Mouse (Mus musculus): ENCODE data around the gene Olfr836.
"Not testable (repeated sequence)": the region's sequence is repeated elsewhere in the genome, so short reads cannot be mapped to it uniquely, and the experiment has no call there.

The Olfr836 gene

DNA sequence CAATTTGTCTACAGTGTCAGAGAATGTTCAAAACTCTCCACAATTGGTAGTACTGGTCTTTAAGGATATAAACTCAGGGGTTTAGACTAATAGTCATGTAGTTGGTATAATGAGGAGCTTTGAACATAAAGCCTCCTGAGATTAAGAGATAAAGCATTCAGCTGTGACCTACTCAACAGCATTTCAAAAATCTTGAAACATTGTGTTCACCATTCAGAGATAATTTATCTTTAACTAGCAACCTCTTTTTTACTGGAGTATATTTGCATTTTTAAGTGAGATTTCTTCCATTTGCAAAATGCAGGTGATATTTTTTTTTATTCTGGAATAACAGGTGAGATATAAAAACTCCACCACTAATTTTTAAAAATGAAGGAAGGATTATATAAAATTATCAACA lies at the start of gene Olfr836:
Gene Olfr836 (plus strand): TSS at position 301 of the 400 bp plus-strand sequence.
- DNase-seq = no peak

DNA sequence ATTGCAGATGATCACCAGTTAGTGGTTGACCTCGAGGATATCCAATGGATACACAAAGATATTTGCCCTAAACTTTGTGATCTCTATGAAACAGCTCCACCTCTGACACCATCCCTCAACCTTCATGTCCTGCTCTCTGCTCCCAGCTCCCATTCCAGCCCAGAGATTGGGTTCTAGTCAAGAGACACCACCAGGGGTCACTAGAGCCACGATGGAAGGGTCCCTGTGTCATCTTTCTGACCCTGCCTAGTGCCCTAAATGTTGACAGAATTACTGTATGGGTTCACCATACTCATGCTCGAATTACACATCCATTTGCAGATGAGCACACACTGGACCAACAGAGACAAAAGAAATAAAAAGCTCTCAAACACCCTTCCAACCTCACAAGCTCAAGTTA lies 35.2 kb upstream of the Olfr836 start:
- DNase-seq = no peak

DNA sequence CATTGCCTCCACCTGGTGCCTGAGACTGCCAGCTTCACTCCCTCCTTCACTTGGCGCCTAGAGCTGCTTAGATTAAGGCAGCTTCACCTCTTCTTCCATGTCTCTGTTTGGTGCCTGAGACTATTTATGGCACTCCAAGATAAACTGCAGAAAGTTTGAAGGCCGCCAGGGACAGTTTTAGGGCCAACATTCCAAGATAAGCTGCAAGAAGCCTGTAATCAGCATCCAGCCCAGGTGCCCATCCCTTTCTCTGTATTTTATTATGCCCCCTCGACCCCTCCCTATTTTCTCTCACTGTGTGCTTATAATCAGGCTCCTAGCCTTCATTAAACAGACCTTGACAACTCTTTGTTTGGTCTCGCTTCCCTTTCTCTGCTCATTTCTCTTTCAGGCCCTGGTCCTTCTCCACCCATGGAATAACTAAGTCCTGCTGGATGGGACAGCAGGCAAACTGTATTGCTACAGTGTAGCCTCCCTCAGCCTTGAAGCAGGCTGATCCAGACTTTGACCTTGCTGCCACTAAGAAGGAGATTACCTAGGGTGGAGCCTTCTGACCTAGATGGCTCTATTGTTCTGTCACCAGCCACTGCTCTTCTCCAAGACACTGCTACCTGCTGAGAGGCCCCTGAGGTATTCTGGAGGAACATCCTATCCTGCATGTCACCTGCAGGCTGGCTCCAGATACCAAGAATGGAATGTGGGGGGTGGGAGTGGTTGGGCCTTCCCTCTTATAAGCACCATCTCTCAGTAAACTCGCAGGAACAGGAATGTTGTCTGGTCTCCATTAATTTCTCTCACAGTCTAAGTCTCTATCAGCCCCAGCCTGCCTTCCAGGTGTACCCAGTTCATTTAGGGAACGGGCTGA lies 27.1 kb upstream of the Olfr836 start:
- not testable (repeated sequence) for DNase-seq

DNA sequence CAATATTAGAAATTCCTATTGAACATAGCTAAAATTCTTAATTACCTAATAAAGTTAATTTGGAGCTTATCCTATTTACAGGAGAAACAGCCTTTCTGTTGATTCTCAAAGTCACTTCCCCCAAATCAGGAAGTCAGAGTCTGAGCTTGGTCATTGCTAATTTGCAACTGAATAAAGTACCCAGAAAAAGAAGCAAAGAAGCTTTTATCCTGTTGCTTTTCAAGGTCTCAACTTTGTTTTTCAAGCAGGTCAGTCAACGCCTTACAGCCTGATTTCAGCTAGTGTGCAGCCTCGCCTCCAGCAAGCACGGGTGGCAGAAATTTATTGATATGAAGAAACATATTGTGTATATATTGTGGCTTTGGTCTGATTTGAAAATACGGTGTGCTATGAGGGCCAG lies 22.9 kb upstream of the Olfr836 start:
- DNase-seq = no peak

DNA sequence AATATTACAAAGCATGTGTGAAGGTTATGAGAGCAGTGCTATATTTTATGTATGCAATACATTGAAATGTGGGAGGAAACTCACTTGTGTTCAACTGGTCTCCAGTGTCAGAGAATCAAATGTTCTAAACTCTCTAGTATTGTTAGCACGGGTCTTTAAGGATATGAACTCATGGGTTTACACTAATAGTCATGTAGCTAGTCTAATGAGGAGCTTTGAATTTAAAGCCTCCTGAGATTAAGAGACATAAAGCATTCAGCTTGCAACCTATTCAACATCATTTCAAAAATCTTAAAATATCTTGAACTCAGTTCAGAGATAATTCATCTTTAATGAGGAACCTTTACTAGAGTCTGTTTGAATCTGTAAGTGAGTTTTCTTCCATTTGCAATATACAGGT lies 15.8 kb downstream of the Olfr836 start, which contains the start of gene Olfr837:
Gene Olfr837 (plus strand): TSS at position 301 of the 400 bp plus-strand sequence.
- DNase-seq = no peak
